Mouse (Mus musculus) embryonic facial prominence, embryonic 13.5 days (tissue): ENCODE data around the gene Pxmp4. TPM values are rescaled to one million over a fixed set of nuclear protein-coding genes. Genes with fewer than 3 reads are reported as not detected.

Experiments
- ATAC-seq: fragments of 200-750 bp; cut with Nextera tagmentation; 2 replicates; pipeline ENCODE4 v1.8.0; 2017; ENCODE audit warnings: low read depth; ENCODE audit not compliant: insufficient number of reproducible peaks, insufficient read depth, low FRiP score, low TSS enrichment
- H3K27ac ChIP-seq: fragments of 300-500 bp; sonication (generic); 2 replicates; pipeline ENCODE4 v1.5.1; 2015; ENCODE audit warnings: moderate library complexity, mild to moderate bottlenecking, inconsistent platforms
- H3K27me3 ChIP-seq: fragments of 300-500 bp; sonication (generic); 2 replicates; pipeline ENCODE4 v1.6.1; 2015; ENCODE audit warnings: mild to moderate bottlenecking, inconsistent platforms
- H3K36me3 ChIP-seq: fragments of 300-500 bp; sonication (generic); 2 replicates; pipeline ENCODE4 v1.6.1; 2015; ENCODE audit warnings: mild to moderate bottlenecking, inconsistent platforms
- H3K4me1 ChIP-seq: fragments of 300-500 bp; sonication (generic); 2 replicates; pipeline ENCODE4 v1.6.1; 2015; ENCODE audit warnings: inconsistent platforms
- H3K4me2 ChIP-seq: fragments of 300-500 bp; sonication (generic); 2 replicates; pipeline ENCODE4 v1.6.1; 2015; ENCODE audit warnings: moderate library complexity, mild to moderate bottlenecking, inconsistent platforms
- H3K4me3 ChIP-seq: fragments of 300-500 bp; sonication (generic); 2 replicates; pipeline ENCODE4 v1.5.1; 2015; ENCODE audit warnings: mild to moderate bottlenecking, inconsistent platforms
- H3K9ac ChIP-seq: fragments of 300-500 bp; sonication (generic); 2 replicates; pipeline ENCODE4 v1.6.1; 2015; ENCODE audit warnings: mild to moderate bottlenecking, inconsistent platforms
- H3K9me3 ChIP-seq: fragments of 300-500 bp; sonication (generic); 2 replicates; pipeline ENCODE4 v1.6.1; 2016; ENCODE audit warnings: inconsistent platforms
- WGBS: fragments of 180-500 bp; shearing (Covaris S2); methylation state at CpG from one replicate; pipeline ENCODE4 v1.1.7; 2015; ENCODE audit warnings: mixed read lengths; 5-methylcytosine and 5-hydroxymethylcytosine counted together
- polyA plus RNA-seq: library from polyadenylated mRNA; unstranded; fragments of >200 nt; fragmentation: Nextera tagmentation; extraction: Ambion mirVana; gene quantifications from 2 replicates; pipeline ENCODE4 v1.2.1, GENCODE M21; 2015

Gene Pxmp4
- polyA plus RNA-seq, 1 experiment from 2014 or later, result 24.7 TPM

- Histone ChIP-seq H3K4me3 (no peak overlapping the region), H3K4me2 (no peak overlapping the region), H3K9me3 (no peaks in the 10 kb centered on the region), H3K9ac (no peak overlapping the region), H3K27me3 (no peaks in the 10 kb centered on the region), H3K36me3 (peaks cover 16% of the 10 kb centered on the region), H3K27ac (no peak overlapping the region), H3K4me1 (peaks cover 28% of the 10 kb centered on the region)
- no peak for ATAC-seq
- 67% methylated on average over 17 of the region's 17 CpGs for WGBS
Measured at GRCm38 (mm10) chr2:154584931-154585601, 18.4 kb downstream of the Pxmp4 start.

GRCm38 (mm10) chr2:154583906-154584872 lies 19.3 kb downstream of the Pxmp4 start:
- Histone ChIP-seq H3K4me1 (peaks cover 28% of the 10 kb centered on the region), H3K27me3 (no peaks in the 10 kb centered on the region), H3K27ac (peak overlapping the region; percentile 72), H3K9me3 (no peaks in the 10 kb centered on the region), H3K4me2 (no peak overlapping the region), H3K4me3 (no peak overlapping the region), H3K9ac (no peak overlapping the region), H3K36me3 (peaks cover 16% of the 10 kb centered on the region)
- ATAC-seq, result peak; percentile 45; the same call in 1 of the 2 replicates
- 59% methylated on average over 15 of the region's 15 CpGs for WGBS

GRCm38 (mm10) chr2:154581421-154581820 lies 22.1 kb downstream of the Pxmp4 start:
- H3K27me3 ChIP-seq, result no peaks in the 10 kb centered on the region
- no peak overlapping the region for H3K27ac ChIP-seq
- ATAC-seq, result no peak
- no peak overlapping the region for H3K9ac ChIP-seq
- peaks cover 28% of the 10 kb centered on the region for H3K4me1 ChIP-seq
- H3K4me2 ChIP-seq, result no peak overlapping the region
- 95% methylated on average over 1 of the region's 1 CpGs for WGBS
- no peak overlapping the region for H3K4me3 ChIP-seq
- H3K36me3 ChIP-seq, result peaks cover 1% of the 10 kb centered on the region
- H3K9me3 ChIP-seq, result no peaks in the 10 kb centered on the region

- Histone ChIP-seq H3K9me3 (no peaks in the 10 kb centered on the region), H3K27me3 (no peaks in the 10 kb centered on the region), H3K4me1 (peaks cover 23% of the 10 kb centered on the region), H3K4me2 (no peak overlapping the region), H3K27ac (no peak overlapping the region), H3K36me3 (no peaks in the 10 kb centered on the region), H3K9ac (no peak overlapping the region; the same call in 1 of the 2 replicates), H3K4me3 (no peak overlapping the region)
- 83% methylated on average over 8 of the region's 8 CpGs for WGBS
- ATAC-seq, result no peak
Measured at GRCm38 (mm10) chr2:154580586-154580985, 22.9 kb downstream of the Pxmp4 start.

GRCm38 (mm10) chr2:154577744-154578067 lies 25.8 kb downstream of the Pxmp4 start:
- H3K4me1 ChIP-seq, result no peaks in the 10 kb centered on the region; the same call in 1 of the 2 replicates
- WGBS, result 73% methylated on average over 6 of the region's 6 CpGs
- no peaks in the 10 kb centered on the region for H3K9me3 ChIP-seq
- H3K4me3 ChIP-seq, result no peak overlapping the region
- H3K27ac ChIP-seq, result no peak overlapping the region
- no peak overlapping the region for H3K9ac ChIP-seq
- no peaks in the 10 kb centered on the region for H3K27me3 ChIP-seq
- H3K36me3 ChIP-seq, result no peaks in the 10 kb centered on the region
- no peak for ATAC-seq
- H3K4me2 ChIP-seq, result no peak overlapping the region

- Histone ChIP-seq H3K9me3 (no peaks in the 10 kb centered on the region), H3K27me3 (no peaks in the 10 kb centered on the region), H3K9ac (no peak overlapping the region), H3K36me3 (no peaks in the 10 kb centered on the region), H3K4me2 (no peak overlapping the region), H3K27ac (no peak overlapping the region), H3K4me3 (no peak overlapping the region), H3K4me1 (no peaks in the 10 kb centered on the region; the same call in 1 of the 2 replicates)
- 43% methylated on average over 12 of the region's 12 CpGs for WGBS
- ATAC-seq, result no peak
Measured at GRCm38 (mm10) chr2:154576876-154577743, 26.4 kb downstream of the Pxmp4 start.

- H3K36me3 ChIP-seq, result no peaks in the 10 kb centered on the region
- peaks cover 11% of the 10 kb centered on the region for H3K4me1 ChIP-seq
- H3K27me3 ChIP-seq, result no peaks in the 10 kb centered on the region
- H3K9me3 ChIP-seq, result no peaks in the 10 kb centered on the region
- no peak overlapping the region for H3K4me2 ChIP-seq
- 55% methylated on average over 7 of the region's 7 CpGs for WGBS
- ATAC-seq, result no peak
- H3K9ac ChIP-seq, result no peak overlapping the region
- no peak overlapping the region for H3K4me3 ChIP-seq
- no peak overlapping the region for H3K27ac ChIP-seq
Measured at GRCm38 (mm10) chr2:154574271-154574670, 29.2 kb downstream of the Pxmp4 start.

- Histone ChIP-seq H3K27ac (no peak overlapping the region), H3K36me3 (no peaks in the 10 kb centered on the region), H3K9ac (0 out of 2 replicates have a peak overlapping the region, but pooled peaks have one; percentile 36), H3K4me3 (no peak overlapping the region), H3K9me3 (no peaks in the 10 kb centered on the region), H3K27me3 (no peaks in the 10 kb centered on the region), H3K4me1 (peaks cover 23% of the 10 kb centered on the region), H3K4me2 (no peak overlapping the region)
- 84% methylated on average over 3 of the region's 3 CpGs for WGBS
- ATAC-seq, result no peak
Measured at GRCm38 (mm10) chr2:154572996-154573395, 30.5 kb downstream of the Pxmp4 start.

GRCm38 (mm10) chr2:154571976-154572375 lies 31.5 kb downstream of the Pxmp4 start:
- ATAC-seq, result no peak
- peaks cover 33% of the 10 kb centered on the region for H3K4me1 ChIP-seq
- no peaks in the 10 kb centered on the region for H3K36me3 ChIP-seq
- no peak overlapping the region for H3K4me3 ChIP-seq
- H3K27ac ChIP-seq, result peak overlapping the region; percentile 48; the same call in 1 of the 2 replicates
- H3K27me3 ChIP-seq, result no peaks in the 10 kb centered on the region
- no peaks in the 10 kb centered on the region for H3K9me3 ChIP-seq
- peak overlapping the region; percentile 36; the same call in 1 of the 2 replicates for H3K9ac ChIP-seq
- no peak overlapping the region for H3K4me2 ChIP-seq
- WGBS, result 70% methylated on average over 8 of the region's 8 CpGs

GRCm38 (mm10) chr2:154571266-154571665 lies 32.2 kb downstream of the Pxmp4 start:
- Histone ChIP-seq H3K4me3 (no peak overlapping the region), H3K27me3 (no peaks in the 10 kb centered on the region), H3K4me1 (peaks cover 39% of the 10 kb centered on the region), H3K9ac (no peak overlapping the region), H3K27ac (no peak overlapping the region), H3K9me3 (no peaks in the 10 kb centered on the region), H3K4me2 (no peak overlapping the region), H3K36me3 (no peaks in the 10 kb centered on the region)
- no peak for ATAC-seq
- 85% methylated on average over 4 of the region's 4 CpGs for WGBS

- Histone ChIP-seq H3K9ac (no peak overlapping the region; the same call in 1 of the 2 replicates), H3K27me3 (no peaks in the 10 kb centered on the region), H3K9me3 (no peaks in the 10 kb centered on the region), H3K4me3 (peak overlapping the region; percentile 77), H3K4me1 (peaks cover 44% of the 10 kb centered on the region), H3K36me3 (no peaks in the 10 kb centered on the region), H3K4me2 (peak overlapping the region; percentile 86), H3K27ac (no peak overlapping the region)
- no peak for ATAC-seq
- WGBS, result 64% methylated on average over 4 of the region's 4 CpGs
Measured at GRCm38 (mm10) chr2:154570666-154571065, 32.8 kb downstream of the Pxmp4 start.
